Mouse (Mus musculus) layer of hippocampus, adult 8-10 months (tissue): ENCODE data around the gene Olfr314. TPM values are rescaled to one million over a fixed set of nuclear protein-coding genes. Genes with fewer than 3 reads are reported as not detected.
A peak's percentile ranks its signal among the peaks of the same experiment; 100 is the strongest.
"Not testable (repeated sequence)": the region's sequence is repeated elsewhere in the genome, so short reads cannot be mapped to it uniquely, and the experiment has no call there.

Experiments
- DNase-seq, 2 experiments: peaks; one replicate each; pipeline ENCODE4 v3.0.0; 2022; ENCODE audit warnings: low spot score in 2 of 2
- total RNA-seq, 4 experiments: library from RNA; stranded (reverse); gene quantifications; 2 replicates each; pipeline ENCODE4 v1.2.4; 2022

Olfr314 gene
- not detected for total RNA-seq

DNA sequence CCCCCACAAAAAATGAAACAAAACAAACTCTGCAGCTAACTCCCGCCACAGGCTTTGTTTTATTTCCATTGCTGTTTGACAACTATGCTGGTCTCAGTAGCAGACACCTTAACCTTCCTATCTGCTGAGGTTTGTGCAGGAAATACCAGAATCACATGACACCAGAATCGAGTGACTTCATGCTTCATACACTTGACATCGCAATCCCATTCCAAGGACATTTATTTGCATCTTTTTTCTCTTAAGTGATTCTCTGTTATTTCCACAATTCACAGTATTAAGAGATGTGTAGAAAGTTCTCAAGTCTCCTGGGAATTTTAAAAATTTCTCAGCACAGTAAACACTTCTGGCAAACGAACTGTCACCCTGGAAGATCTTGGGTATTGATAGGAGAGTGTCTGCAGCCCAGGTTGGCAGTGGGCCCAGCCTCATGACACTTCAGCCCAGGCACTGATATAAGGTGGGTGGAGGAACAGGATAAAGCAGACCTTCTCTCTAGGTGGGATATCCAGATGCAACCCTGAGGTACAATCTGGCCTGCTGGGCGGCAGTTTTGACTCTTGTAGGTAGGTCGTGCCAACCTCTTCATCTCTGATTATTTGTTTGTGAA lies at the start of gene Olfr314:
Gene Olfr314 (plus strand): TSS at position 473 of the 610 bp plus-strand sequence.
- no peak for DNase-seq

DNA sequence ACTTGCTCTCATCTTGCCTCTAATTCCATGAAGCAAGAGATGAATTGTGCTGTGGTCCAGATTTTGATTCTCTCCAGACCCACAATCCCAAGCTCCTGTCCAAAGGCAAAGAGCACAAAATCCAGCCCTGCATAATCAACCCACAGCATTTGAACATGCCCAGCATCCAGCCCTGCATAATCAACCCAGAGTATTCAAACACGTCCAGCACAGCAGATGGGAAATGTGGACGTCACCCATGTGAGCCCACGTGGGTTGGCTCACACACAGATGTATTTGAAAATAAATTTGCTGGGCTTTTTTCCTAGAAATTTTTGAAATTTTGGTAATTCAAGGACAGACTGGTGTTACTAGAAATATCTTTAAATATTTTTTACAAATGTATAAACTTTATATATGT lies 49.4 kb upstream of the Olfr314 start:
- peak; percentile 47 to 68 for DNase-seq

DNA sequence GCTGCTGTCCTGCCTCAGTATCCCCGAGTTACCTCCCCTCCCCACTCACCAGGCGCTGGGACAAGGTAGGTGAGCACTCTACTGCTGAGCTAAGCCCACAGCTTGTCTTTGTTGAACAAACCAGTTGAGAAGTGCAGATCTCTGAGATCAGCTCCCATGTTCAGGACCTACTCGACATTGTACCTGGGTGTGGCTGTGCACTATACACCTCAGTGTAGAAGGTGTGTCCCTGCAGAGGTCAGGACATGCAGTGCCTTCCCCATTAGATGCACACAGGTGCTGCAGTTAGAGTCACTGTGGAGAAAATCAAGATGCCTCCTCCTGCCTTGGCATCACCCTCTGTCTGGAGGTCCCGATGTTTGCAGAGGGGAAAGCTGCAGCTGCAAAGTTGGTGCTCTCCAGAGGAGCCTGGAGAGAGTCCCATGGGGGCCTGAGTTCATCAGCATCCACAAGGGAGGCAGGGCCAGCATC lies 43.9 kb upstream of the Olfr314 start, which contains the start of gene Olfr317:
Gene Olfr317 (minus strand): TSS at position 421 of the 471 bp plus-strand sequence.
- DNase-seq = no peak

DNA sequence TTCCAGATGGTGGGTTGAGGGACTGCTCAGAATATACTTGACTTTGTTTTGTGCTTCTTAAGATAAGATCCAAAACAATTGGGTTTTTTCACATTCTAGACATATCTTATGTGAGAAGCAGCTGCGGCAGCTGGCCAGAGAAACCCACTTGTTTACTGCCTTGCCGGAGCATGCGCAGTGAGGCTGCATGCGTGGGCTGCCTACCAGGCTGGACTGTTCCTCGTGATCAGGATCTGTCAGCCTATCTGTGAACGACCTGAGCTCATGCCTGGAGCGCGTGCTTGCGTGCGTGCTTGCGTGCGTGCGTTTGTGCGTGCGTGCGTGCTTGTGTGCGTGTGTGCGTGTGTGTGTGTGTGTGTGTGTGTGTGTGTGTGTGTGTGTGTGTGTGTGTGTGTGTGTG lies 31.7 kb upstream of the Olfr314 start:
- DNase-seq = peak; percentile 35 to 64

DNA sequence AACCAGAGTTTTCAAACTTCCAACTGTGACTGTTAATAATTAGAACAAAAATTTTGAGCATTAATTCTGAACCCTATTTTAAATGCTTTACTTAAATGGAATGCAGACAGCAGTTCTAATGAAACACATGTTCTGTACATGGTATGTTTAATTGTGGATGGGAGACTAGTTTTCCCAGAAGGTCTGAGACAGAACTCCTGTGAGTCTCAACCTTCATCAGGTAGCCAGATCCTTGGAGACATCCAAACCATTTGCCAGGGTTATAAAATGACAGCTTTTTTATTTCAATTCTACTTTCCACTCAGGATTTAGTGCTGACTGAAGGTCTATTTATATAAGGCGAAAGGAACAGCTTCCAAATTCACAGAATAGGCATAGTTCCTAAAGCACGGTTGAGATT lies 30.3 kb upstream of the Olfr314 start, which contains the start of gene Olfr316:
Gene Olfr316 (plus strand): TSS at position 301 of the 400 bp plus-strand sequence.
- no peak for DNase-seq

DNA sequence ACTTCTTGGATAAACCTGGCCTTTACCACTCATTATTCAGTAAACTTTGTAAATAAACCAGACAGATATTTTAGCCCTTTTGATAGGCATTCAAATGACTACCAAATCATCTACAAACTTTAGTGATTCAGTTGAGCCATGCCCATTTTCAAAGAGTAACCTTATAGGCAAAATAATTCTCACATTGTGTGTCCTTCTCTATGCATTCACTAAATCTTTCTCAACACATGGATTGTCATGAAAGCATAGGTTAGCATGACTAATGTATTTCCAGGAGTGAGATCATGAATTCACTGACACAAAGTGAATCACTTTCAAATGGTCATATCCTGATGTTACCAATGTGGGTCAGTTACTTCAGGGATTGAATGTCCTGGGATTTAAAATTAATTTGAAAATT lies 9.9 kb upstream of the Olfr314 start, which contains the start of gene Olfr315:
Gene Olfr315 (plus strand): TSS at position 301 of the 400 bp plus-strand sequence.
- no peak for DNase-seq

DNA sequence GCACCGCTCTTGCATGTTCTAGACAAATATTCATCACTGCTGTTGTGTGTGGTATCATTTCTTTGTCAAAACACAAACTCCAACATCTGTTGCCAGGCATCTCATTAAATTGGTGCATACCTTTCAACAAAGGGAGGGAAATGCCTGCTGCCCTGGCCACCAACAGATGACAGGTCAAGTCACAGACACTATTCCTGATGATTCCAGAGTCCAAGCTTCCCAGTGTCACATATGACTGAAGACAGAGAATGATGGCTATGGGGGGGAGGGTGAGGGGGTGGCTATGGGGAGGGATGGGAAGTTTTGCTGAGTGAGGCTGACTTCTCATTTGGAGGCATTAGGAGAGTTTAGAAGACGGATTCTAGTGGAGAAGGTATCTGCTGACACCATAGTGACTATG lies 1.4 kb downstream of the Olfr314 start:
- no peak for DNase-seq

DNA sequence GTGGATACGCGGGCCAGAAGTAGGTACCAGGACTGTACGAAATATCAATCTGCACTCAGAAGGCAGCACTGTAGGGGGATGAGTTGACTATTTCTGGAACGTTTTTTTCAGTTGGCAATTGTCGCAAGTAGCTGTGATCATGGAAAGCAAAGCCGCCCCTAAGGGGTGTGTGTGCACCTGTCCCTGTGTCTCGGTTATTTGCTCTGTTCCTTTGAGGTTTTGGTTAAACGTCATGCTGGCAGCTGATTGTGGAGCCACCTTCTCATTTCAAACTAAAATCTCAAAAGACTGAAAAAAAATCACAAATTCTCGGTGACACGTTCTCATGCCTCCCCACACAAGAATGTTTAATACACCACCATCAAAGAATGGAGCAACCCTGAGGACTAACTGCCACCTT lies 4.9 kb downstream of the Olfr314 start:
- no peak for DNase-seq

DNA sequence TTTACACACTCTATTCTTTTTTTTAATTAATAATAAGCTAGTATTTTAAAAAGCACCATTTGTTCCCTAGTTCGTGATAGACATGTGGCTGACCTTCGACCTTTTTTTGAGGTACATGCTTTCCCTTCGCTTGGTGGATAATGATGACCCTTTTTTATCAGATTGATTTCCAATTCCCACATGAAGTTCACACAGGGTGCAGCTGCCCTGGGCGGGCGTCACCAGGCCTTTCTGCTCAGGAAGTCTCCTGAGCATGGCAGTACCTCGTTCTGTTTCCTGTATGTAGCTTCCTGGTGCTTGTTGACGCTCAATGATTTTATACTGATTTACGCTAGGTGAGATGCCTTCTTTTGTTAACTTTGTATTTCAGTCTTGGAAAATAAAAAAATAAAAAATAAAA lies 5.6 kb downstream of the Olfr314 start:
- DNase-seq = no peak

DNA sequence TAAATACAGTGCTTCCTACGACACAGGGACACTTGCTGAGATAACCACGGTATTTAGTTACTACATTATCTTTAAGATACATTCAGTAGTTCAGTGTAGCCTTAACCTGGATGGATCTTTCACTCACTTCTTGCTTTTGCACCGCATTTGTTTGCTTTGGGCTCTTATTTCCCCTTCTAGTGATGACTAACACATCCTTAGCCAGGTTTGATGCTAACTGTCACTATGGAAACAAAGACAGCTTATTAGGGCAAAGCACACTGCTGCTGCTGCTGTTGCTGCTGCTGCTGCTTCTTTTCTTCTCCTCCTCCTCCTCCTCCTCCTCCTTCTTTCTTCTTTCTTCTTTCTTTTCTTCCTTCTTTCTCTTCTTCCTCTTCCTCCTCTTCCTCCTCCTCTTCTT lies 6.8 kb downstream of the Olfr314 start:
- DNase-seq = no peak

DNA sequence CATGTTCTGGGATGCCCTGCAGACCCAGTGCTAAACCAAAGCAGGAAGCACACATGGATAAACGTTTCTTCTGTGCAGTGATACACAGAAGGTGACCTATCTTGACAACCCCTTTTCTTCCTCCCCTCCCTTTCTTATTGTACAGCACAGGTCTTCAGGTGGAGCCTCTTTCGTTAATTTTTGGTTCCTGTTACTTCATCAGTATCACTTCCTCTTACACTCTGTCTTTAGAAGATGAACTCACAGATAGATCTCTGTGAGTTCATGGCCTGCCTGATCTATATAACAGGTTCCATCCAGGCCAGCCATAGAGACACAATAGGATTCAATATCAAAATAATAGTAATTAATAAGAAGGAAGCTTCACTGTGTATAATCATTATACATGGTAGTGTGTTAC lies 7.3 kb downstream of the Olfr314 start:
- no peak for DNase-seq

DNA sequence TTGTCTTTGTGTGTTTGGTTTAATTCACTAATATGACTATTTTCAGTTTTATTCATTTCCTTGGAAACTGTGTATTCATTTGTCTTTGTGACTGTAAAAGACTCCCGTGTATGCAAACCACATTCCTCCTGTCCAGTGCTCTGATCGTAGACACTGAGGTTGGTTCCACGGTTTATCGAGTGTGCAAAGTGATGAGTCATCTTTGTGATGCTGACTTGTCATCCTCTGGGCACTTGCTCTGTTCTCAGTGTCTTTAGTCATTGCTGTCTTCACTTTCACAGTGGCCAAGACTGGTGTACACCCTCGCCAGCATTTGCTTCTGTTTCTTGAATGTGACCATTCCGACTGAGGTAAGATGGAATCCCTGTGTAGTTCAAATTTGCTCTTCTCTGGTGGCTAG lies 7.9 kb downstream of the Olfr314 start:
- DNase-seq = no peak

DNA sequence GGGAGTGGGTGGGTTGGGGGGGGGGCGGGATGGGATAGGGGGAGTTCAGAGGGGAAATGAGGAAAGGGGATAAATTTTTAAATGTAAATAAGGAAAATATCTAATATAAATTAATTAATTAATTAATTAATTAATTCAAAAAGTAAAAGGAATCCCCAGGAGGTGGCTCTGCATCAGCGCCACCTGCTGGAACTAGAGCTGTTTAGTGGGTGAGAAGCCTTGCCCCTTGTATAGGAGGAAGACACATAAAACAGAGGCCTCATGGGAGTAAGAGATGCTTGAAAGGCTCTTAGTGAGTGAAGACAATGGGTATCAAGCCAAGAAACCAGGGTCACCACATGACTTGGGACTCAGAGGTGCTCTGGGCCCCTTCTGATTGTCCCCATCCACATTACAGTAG lies 13.1 kb downstream of the Olfr314 start:
- DNase-seq = no peak

DNA sequence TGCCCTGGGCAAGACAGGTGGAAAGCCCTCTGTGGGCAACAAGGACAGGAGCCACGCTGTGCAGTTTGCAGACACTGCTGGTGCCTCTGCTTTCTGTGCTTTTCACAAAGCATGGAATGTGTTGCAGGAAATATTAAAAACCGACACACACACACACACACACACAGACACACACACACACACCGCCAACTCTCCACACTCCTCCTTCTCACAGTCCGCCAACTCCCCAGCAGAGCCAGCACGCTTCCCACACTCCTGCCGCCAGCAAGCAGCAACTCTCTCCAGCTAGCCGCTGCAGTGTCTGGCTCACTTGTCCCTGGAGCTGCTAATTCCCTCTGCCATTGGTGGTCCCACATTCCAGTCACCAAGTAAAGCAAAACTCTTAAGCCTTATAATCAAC lies 14.1 kb downstream of the Olfr314 start:
- peak; percentile 65 to 80 for DNase-seq

DNA sequence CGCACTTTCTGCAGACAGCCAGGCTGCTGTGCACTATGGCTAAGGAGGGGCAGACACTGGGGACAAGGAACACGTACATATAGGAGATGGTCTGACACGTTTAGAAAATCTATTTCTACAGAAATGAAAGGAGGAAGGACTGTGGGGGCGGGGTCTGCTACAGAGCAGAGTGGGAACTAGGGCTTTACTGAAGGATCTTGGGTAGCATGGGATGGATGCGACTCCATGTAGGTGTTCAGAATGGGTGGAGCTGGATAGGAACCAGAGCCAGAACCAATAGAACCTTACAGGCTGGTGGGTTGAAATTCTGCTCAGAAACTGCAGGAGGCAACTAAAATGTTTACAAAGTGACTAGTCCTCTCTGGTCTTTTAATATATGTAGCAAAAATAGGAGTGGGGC lies 17.0 kb downstream of the Olfr314 start:
- DNase-seq = no peak

DNA sequence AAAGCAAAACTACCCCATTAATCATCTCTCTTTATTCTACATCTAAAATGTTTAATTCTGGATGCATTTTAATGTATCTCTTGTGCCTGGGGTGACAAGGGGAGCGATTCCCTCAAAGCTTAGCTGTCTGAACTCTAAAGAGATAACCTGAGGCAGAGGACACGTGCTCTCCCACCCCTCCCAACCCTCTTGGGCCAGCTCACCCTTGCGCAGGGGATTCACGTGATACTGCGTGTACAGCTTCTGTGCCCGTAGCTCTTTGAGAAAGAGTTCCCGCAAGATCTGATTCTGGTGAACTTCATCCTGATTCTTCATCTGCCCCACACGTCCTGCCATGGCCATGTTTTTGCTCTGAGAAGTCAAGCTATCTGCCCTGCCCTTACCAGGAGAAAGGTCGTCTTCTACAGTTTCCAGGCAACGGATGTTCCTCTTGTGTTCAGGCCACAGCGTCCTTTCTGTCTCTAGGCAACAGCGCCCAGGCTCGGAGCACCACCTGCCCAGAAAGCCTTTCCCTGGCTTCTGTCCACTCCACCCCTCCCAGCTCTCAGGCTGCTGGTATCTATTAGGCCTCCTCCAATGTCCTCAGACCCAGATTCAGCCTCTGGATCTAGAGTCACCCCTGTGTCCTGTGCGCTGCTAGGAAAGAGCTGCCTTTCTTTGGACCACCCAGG lies 18.9 kb downstream of the Olfr314 start, which contains the start of gene Fam183b:
Gene Fam183b (minus strand): TSS at position 403 of the 671 bp plus-strand sequence.
- peak; percentile 28 to 49 for DNase-seq

DNA sequence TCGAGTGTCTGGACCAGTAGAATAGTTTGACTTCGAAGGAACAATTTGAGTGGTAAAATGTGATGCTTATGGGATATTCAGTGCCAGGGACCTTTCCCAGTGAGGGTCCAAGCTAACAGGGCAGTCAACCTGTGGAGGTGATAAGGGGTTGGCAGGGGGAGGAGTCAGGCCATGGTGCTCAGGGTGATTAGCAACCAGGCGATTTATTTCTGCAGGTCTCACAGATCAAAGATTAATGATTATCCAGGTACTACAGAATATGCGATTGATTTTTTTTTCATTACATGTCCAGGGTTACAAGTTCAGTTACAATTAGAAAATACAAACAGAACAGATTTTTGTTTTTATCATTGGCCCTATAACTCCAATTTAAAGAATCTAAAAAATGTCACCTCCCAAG lies 21.1 kb downstream of the Olfr314 start:
- DNase-seq = no peak

DNA sequence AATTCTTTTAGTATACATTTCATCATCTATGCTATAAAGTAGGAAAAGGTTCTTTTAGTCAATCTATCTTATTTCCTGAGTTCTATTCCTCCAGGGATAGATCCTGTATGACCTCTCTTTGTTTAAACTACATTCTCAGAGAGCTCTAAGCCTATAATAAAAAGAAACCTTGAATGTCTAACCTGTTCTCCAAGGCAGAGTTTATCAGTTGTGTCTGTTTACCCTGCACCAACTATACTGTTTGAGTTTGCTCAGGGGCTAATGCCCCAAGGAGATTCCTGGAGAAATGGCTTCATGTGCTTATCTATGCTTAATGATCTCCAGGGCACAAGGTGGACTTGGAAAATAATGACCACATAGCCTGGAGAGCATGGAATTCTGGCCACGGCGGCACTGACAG lies 21.6 kb downstream of the Olfr314 start:
- no peak for DNase-seq

DNA sequence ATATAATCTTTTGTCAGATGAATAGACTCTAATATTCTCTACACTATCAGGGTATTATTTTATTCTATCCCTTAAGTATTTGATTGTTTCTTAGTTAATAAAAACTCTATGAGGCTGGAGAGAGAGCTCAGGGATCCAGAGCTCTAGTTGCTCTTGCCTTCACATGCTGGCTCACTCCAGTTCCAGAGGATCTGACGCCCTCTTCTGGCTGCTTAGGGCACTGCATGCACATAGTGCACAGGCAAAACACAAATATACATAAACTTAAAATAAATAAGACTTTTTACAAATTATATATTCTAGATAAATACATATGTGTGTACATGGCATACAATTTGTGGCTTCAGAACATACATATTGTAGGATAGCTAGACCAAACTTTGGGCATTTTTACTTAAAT lies 29.2 kb downstream of the Olfr314 start:
- no peak for DNase-seq

DNA sequence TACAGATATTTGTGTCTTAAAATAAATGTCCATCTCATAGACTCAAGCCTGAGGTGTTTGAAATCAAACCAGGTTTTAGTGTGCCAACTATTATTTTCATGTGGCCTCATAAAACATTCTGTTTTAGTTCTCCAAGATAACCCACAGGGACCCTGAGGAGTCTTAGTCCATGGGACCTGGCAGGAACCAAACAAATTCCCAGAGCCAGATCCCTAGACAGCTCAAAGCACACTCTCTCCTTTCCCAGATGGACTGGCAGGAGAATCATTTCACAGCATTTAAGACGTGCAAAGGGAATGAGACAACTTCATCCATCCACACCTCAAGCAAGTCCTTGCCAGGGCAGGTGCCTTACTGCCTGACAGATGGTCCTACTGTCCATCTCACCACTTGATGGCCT lies 31.9 kb downstream of the Olfr314 start, which contains the start of gene Olfr313:
Gene Olfr313 (plus strand): TSS at position 301 of the 400 bp plus-strand sequence.
- DNase-seq = not testable (repeated sequence)

DNA sequence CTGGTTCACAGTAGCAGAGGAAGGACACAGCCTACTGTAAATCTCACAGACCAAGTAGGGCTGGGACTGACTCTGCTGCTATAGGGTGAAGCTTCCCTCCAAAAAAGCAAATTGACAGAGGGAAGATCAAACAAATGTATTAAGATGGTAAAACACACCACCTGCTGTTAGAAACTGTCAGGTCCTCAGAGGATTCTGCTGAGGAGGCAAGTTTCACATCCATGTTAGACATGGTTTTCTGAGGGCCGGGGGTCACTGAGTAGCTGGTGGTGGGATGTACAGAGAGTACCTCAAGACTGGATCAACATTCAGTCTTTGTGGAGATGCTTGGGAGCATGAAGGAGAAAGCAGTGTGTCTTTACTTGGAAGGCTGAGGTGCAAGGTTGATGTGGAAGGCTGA lies 32.9 kb downstream of the Olfr314 start:
- no peak for DNase-seq

DNA sequence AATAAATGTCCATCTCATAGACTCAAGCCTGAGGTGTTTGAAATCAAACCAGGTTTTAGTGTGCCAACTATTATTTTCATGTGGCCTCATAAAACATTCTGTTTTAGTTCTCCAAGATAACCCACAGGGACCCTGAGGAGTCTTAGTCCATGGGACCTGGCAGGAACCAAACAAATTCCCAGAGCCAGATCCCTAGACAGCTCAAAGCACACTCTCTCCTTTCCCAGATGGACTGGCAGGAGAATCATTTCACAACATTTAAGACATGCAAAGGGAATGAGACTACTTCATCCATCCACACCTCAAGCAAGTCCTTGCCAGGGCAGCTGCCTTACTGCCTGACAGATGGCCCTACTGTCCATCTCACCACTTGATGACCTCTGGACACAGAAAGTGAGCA lies 46.2 kb downstream of the Olfr314 start, which contains the start of gene Olfr312:
Gene Olfr312 (plus strand): TSS at position 301 of the 400 bp plus-strand sequence.
- DNase-seq = not testable (repeated sequence)

DNA sequence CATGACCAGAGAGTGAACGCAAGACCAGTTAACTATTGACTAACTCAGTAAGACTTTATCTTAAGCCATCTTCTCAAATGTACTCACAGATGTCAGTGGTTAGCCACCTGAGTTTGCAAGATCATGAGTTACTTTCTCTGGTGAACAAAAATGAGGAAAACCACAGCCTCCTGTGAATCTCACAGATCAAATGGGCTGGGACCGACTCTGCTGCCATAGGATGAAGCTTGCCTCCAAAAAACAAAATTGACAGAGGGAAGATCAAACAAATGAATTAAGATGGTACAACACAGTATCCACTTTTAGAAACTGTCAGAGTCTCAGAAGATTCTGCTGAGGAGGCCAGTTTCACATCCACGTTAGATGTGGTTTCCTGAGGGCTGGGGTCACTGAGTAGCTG lies 47.0 kb downstream of the Olfr314 start:
- DNase-seq = no peak
